In genomic region chr19:18631644-18632219, GRCm38 (mm10) we compare ENCODE assay signal across 8 mouse cellular contexts. TPM values are rescaled to one million over a fixed set of nuclear protein-coding genes. Genes with fewer than 3 reads are reported as not detected.
DNase-seq lines count a peak whose midpoint lies in the region; ATAC-seq and TF ChIP-seq lines count a peak whose summit lies in the region.

Gene Ostf1 (minus strand): TSS chr19:18631823.
Gene Nmrk1 (plus strand): TSS chr19:18631950.

- H3K36me3 ChIP-seq in ES-E14 (ENCODE audit: control insufficient read depth, insufficient read depth, low read length, poor library complexity, severe bottlenecking) = no peaks in the 10 kb centered on the region
- no peaks in the 10 kb centered on the region for H3K36me3 ChIP-seq in forebrain, embryonic 15.5 days

- peaks cover 3 to 9% of the 10 kb centered on the region in 2 experiments; a peak in 3 of 4 replicates for H3K4me1 ChIP-seq in ES-E14 (ENCODE audit: control insufficient read depth in 2 of 2, insufficient read depth in 2 of 2, low read length in 2 of 2, poor library complexity in 1 of 2)
- H3K4me1 ChIP-seq in forebrain, embryonic 15.5 days = 0 out of 2 replicates have a peak, but pooled peaks cover 2% of the 10 kb centered on the region
- H3K4me1 ChIP-seq in lung, adult 2 months (ENCODE audit: control insufficient read depth, insufficient read depth, low read length) = peaks cover 9% of the 10 kb centered on the region; the same call in 1 of the 2 replicates

- H3K9me3 ChIP-seq in ES-E14 (ENCODE audit: control insufficient read depth, insufficient read depth, low read depth, low read length) = no peaks in the 10 kb centered on the region
- H3K9me3 ChIP-seq in forebrain, embryonic 15.5 days = no peaks in the 10 kb centered on the region

- peak within 1 kb of the TSS; percentile 91 to 92 for H3K4me3 ChIP-seq in ES-E14 (ENCODE audit: insufficient read depth in 1 of 2, low read depth in 1 of 2, low read length in 2 of 2, poor library complexity in 1 of 2, severe bottlenecking in 1 of 2)
- peak within 1 kb of the TSS; percentile 89 for H3K4me3 ChIP-seq in forebrain, embryonic 15.5 days
- peak within 1 kb of the TSS; percentile 97 for H3K4me3 ChIP-seq in lung, adult 2 months (replicated peaks; ENCODE audit: extremely low read depth, low read depth, low read length)

- no peak within 1 kb of the TSS for H3K27ac ChIP-seq in ES-E14 (ENCODE audit: insufficient read depth, low read depth, low read length, poor library complexity, severe bottlenecking)
- H3K27ac ChIP-seq in forebrain, embryonic 15.5 days (replicated peaks) = peak within 1 kb of the TSS; percentile 46

- peak; percentile 87 for DNase-seq in ES-E14 (ENCODE audit: low read depth, low spot score)
- DNase-seq in cerebellum, adult 11-12 months = peak; percentile 97
- DNase-seq in heart, postnatal 25 days (ENCODE audit: low spot score) = peak; percentile 97
- peak; percentile 89 to 95 for DNase-seq in layer of hippocampus, adult 18-20 months (ENCODE audit: low spot score in 2 of 2)
- DNase-seq in lung, adult 2 months = peak; percentile 99
- peak; percentile 89 to 92 for DNase-seq in thymus, adult 18-20 months

- H3K9ac ChIP-seq in ES-E14 (ENCODE audit: insufficient read depth, low read depth, low read length, poor library complexity, severe bottlenecking) = peak within 1 kb of the TSS; percentile 64
- peak within 1 kb of the TSS; percentile 60 for H3K9ac ChIP-seq in forebrain, embryonic 15.5 days (replicated peaks)

- no peak for TF ChIP-seq CTCF in lung, adult 2 months (IDR thresholded peaks at IDR 0.05; ENCODE audit: insufficient read depth, low read length)

- intact Hi-C loops in heart, postnatal 25 days (cut with DNase I) = loop anchor here (2.0 to 5.0 kb wide), 3 partner anchors 15 to 41 kb away; partner anchors contain the start of gene Carnmt1

- peak; percentile 74 for TF ChIP-seq POLR2A in lung, adult 2 months (IDR thresholded peaks at IDR 0.05; ENCODE audit: borderline replicate concordance, extremely low read depth, low read depth, low read length)

- under 1% methylated on average over 51 of the region's 51 CpGs for WGBS in forebrain, embryonic 15.5 days
- 1% methylated on average over 51 of the region's 51 CpGs for WGBS in lung, adult 2 months

- in situ Hi-C loops in ES-E14 (cut with MboI; ENCODE audit: low sequenced_read_pairs in 2 of 2, unreplicated experiment in 2 of 2) = no loop called here

- H3K4me2 ChIP-seq in forebrain, embryonic 15.5 days (replicated peaks) = peak within 1 kb of the TSS; percentile 99

- peak; percentile 98 for ATAC-seq in forebrain, embryonic 15.5 days (replicated peaks)
- peak; percentile 86 for ATAC-seq in neutrophil, adult 5-6 weeks (ENCODE audit: extremely low read depth, insufficient number of reproducible peaks, low FRiP score, poor library complexity, severe bottlenecking)

- H3K27me3 ChIP-seq in forebrain, embryonic 15.5 days = no peaks in the 10 kb centered on the region

TF ChIP-seq in ES-E14, 5 proteins besides CTCF, POLR2A, EP300 and RAD21:
- TF ChIP-seq ZNF384 (IDR thresholded peaks at IDR 0.05; ENCODE audit: low read depth, low read length) (no peak), MAFK (IDR thresholded peaks at IDR 0.05; ENCODE audit: insufficient read depth, low read depth, low read length) (no peak), HCFC1 (IDR thresholded peaks at IDR 0.05; ENCODE audit: borderline replicate concordance, insufficient read depth, low read length) (no peak), CHD2 (IDR thresholded peaks at IDR 0.05; ENCODE audit: low read depth, low read length) (no peak), ZC3H11A (IDR thresholded peaks at IDR 0.05; ENCODE audit: borderline replicate concordance, low read depth, low read length) (no peak)

RNA-seq across cellular contexts. Expression of gene Ostf1, which starts in this region (rescaled TPM):
- total RNA-seq in ES-E14 (2012; rRNA removed) = 26.0 and 45.5 TPM in 2 replicates
- 28.5 and 28.8 TPM in 2 replicates for polyA plus RNA-seq in forebrain, embryonic 15.5 days (2015; fragmentation: Nextera tagmentation; extraction: Ambion mirVana)
- 10 to 100 TPM; 38.1 to 41.2 TPM for total RNA-seq in heart, postnatal 25 days (2021)
- total RNA-seq in layer of hippocampus, adult 18-20 months (2021) = 10 to 100 TPM; 25.0 to 27.0 TPM
- polyA plus RNA-seq in lung, adult 2 months (2012; rRNA removed) = 76.8 and 79.7 TPM in 2 replicates
- total RNA-seq in neutrophil, adult 5-6 weeks (2017) = 401 and 405 TPM in 2 replicates

RNA-seq across cellular contexts. Expression of gene Nmrk1, which starts in this region (rescaled TPM):
- 6.4 and 6.8 TPM in 2 replicates for total RNA-seq in ES-E14 (2012; rRNA removed)
- 5.3 and 6.0 TPM in 2 replicates for polyA plus RNA-seq in forebrain, embryonic 15.5 days (2015; fragmentation: Nextera tagmentation; extraction: Ambion mirVana)
- total RNA-seq in heart, postnatal 25 days (2021) = 1 to 10 TPM; 2.4 to 2.8 TPM
- total RNA-seq in layer of hippocampus, adult 18-20 months (2021) = 1 to 10 TPM; 8.7 to 9.3 TPM
- 3.0 and 4.7 TPM in 2 replicates for polyA plus RNA-seq in lung, adult 2 months (2012; rRNA removed)
- 15.2 and 16.5 TPM in 2 replicates for total RNA-seq in neutrophil, adult 5-6 weeks (2017)
